Mouse (Mus musculus) gastrocnemius, adult 18-20 months (tissue): ENCODE results near the gene Pik3c2a. TPM values are rescaled to one million over a fixed set of nuclear protein-coding genes. Genes with fewer than 3 reads are reported as not detected.
"Not testable (repeated sequence)": the region's sequence is repeated elsewhere in the genome, so short reads cannot be mapped to it uniquely, and the experiment has no call there.

Source experiments
- DNase-seq: peaks from one replicate; pipeline ENCODE4 v3.0.0; 2021; ENCODE audit warnings: low spot score
- total RNA-seq, 2 experiments: library from RNA; stranded (reverse); gene quantifications; 2 replicates each; pipeline ENCODE4 v1.2.3; 2021

The Pik3c2a gene
- total RNA-seq, 2 experiments from 2014 or later: 7.4 to 8.4 TPM

GRCm38 (mm10) chr7:116409438-116409837 lies 33.8 kb downstream of the Pik3c2a start:
- DNase-seq: no peak

GRCm38 (mm10) chr7:116392329-116392728 lies 50.9 kb downstream of the Pik3c2a start:
- no peak for DNase-seq

GRCm38 (mm10) chr7:116387389-116387788 lies 55.9 kb downstream of the Pik3c2a start:
- not testable (repeated sequence) for DNase-seq

- not testable (repeated sequence) for DNase-seq
These were observed 64.1 kb downstream of the Pik3c2a start for GRCm38 (mm10) chr7:116379181-116379580.

GRCm38 (mm10) chr7:116374284-116374683 lies 69.0 kb downstream of the Pik3c2a start:
- no peak for DNase-seq

- peak; percentile 60 for DNase-seq
These were observed 107.0 kb downstream of the Pik3c2a start for GRCm38 (mm10) chr7:116336226-116336625.

GRCm38 (mm10) chr7:116335133-116335532 lies 108.1 kb downstream of the Pik3c2a start:
- DNase-seq: no peak

GRCm38 (mm10) chr7:116334669-116335038 lies 108.6 kb downstream of the Pik3c2a start:
- DNase-seq: no peak

GRCm38 (mm10) chr7:116333713-116334668 lies 109.3 kb downstream of the Pik3c2a start, which contains the start of gene Rps13:
Gene Rps13, minus strand, starts transcription at chr7:116334195.
- peak; percentile 97 for DNase-seq

- DNase-seq: no peak
These were observed 112.0 kb downstream of the Pik3c2a start for GRCm38 (mm10) chr7:116331246-116331645.

GRCm38 (mm10) chr7:116329858-116330257 lies 113.4 kb downstream of the Pik3c2a start:
- DNase-seq: no peak

- no peak for DNase-seq
These were observed 114.5 kb downstream of the Pik3c2a start for GRCm38 (mm10) chr7:116328777-116329176.

GRCm38 (mm10) chr7:116327901-116328300 lies 115.3 kb downstream of the Pik3c2a start:
- no peak for DNase-seq

- peak; percentile 49 for DNase-seq
These were observed 119.8 kb downstream of the Pik3c2a start for GRCm38 (mm10) chr7:116323331-116323964.

- DNase-seq: no peak
These were observed 133.8 kb downstream of the Pik3c2a start for GRCm38 (mm10) chr7:116309456-116309855.

- DNase-seq: no peak
These were observed 134.6 kb downstream of the Pik3c2a start for GRCm38 (mm10) chr7:116308632-116308991.

- DNase-seq: no peak
These were observed 135.2 kb downstream of the Pik3c2a start, which contains the start of gene Plekha7 for GRCm38 (mm10) chr7:116307871-116308631. Gene Plekha7, minus strand, starts transcription at chr7:116308376.

- DNase-seq: peak; percentile 56
These were observed 136.0 kb downstream of the Pik3c2a start for GRCm38 (mm10) chr7:116307099-116307870.

- DNase-seq: no peak
These were observed 136.6 kb downstream of the Pik3c2a start for GRCm38 (mm10) chr7:116306601-116307000.

- DNase-seq: peak; percentile 44
These were observed 141.5 kb downstream of the Pik3c2a start for GRCm38 (mm10) chr7:116301661-116302311.
